ENCODE assay signal across 1 mouse cellular context in the genomic region with DNA sequence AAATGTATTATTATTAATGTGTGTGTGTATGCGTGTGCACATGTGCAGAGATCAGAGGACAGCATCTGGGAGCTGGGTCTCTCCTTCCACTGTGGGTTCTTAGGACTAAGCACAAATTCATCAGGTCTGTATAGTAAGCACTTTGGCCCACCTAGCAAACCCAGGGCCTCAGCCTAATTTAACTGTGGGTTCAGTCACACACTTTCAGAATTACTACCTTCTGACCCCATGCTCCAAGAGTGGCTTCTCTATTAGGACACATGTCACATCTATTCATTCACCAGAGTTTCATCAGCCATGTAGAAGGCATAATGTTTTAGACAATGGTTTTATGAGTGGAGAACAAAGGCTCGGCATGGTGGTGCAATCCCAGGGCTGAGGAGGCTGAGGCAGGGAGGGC.
A peak's percentile ranks its signal among the peaks of the same experiment; 100 is the strongest.
TF ChIP-seq lines count a peak whose summit lies in the region.

No protein-coding gene starts in this region.

TF ChIP-seq in CH12.LX, 34 proteins besides CTCF, POLR2A, EP300 and RAD21:
- TF ChIP-seq JUN (IDR thresholded peaks at IDR 0.05; ENCODE audit: insufficient read depth, low read depth, low read length) (peak; percentile 85), HCFC1 (IDR thresholded peaks at IDR 0.05; ENCODE audit: low read depth, low read length) (no peak), IRF4 (IDR thresholded peaks at IDR 0.05; ENCODE audit: low read depth, low read length) (peak; percentile 98), MXI1 (IDR thresholded peaks at IDR 0.05; ENCODE audit: low read depth, low read length) (no peak; the same call in 1 of the 2 replicates), ZNF384 (IDR thresholded peaks at IDR 0.05; ENCODE audit: low read depth, low read length) (peak; percentile 47), ZC3H11A (IDR thresholded peaks at IDR 0.05; ENCODE audit: low read depth, low read length) (no peak), ZMIZ1 (IDR thresholded peaks at IDR 0.05; ENCODE audit: low read depth, low read length) (peak; percentile 55; the same call in 1 of the 2 replicates), MAZ (IDR thresholded peaks at IDR 0.05; ENCODE audit: low read depth, low read length) (0 out of 2 replicates have a peak, but pooled peaks have one; percentile 62), JUND (conservative IDR thresholded peaks at IDR 0.05; ENCODE audit: low read depth, low read length) (peak; percentile 88), MAFK (IDR thresholded peaks at IDR 0.05; ENCODE audit: insufficient replicate concordance, low read length) (peak; percentile 82), SIN3A (IDR thresholded peaks at IDR 0.05; ENCODE audit: low read length) (peak; percentile 77), NRF1 (IDR thresholded peaks at IDR 0.05; ENCODE audit: low read depth, low read length) (peak; percentile 38; the same call in 1 of the 2 replicates), CHD1 (IDR thresholded peaks at IDR 0.05; ENCODE audit: low read depth, low read length) (peak; percentile 31; the same call in 1 of the 2 replicates), E2F4 (IDR thresholded peaks at IDR 0.05; ENCODE audit: insufficient replicate concordance, low read depth, low read length) (no peak), POLR2AphosphoS2 (IDR thresholded peaks at IDR 0.05; ENCODE audit: low read depth, low read length) (peak; percentile 38; the same call in 1 of the 2 replicates), BHLHE40 (IDR thresholded peaks at IDR 0.05; ENCODE audit: low read depth, low read length) (peak; percentile 80), GABPA (IDR thresholded peaks at IDR 0.05; ENCODE audit: insufficient replicate concordance, low read depth, low read length) (no peak), ETS1 (conservative IDR thresholded peaks at IDR 0.05; ENCODE audit: low read depth, low read length) (peak; percentile 86), TBP (conservative IDR thresholded peaks at IDR 0.05; ENCODE audit: low read depth, low read length) (peak; percentile 46; the same call in 1 of the 2 replicates), MAX (IDR thresholded peaks at IDR 0.05; ENCODE audit: low read length) (peak; percentile 87), RCOR1 (conservative IDR thresholded peaks at IDR 0.05; ENCODE audit: low read depth, low read length) (peak; percentile 72; the same call in 1 of the 2 replicates), PAX5 (IDR thresholded peaks at IDR 0.05; ENCODE audit: low read length) (no peak), ZKSCAN1 (IDR thresholded peaks at IDR 0.05; ENCODE audit: borderline replicate concordance, low read depth, low read length) (no peak), NELFE (IDR thresholded peaks at IDR 0.05; ENCODE audit: low read depth, low read length) (peak; percentile 43; the same call in 1 of the 2 replicates), MYC (IDR thresholded peaks at IDR 0.05; ENCODE audit: low read depth, low read length) (peak; percentile 97), TCF12 (IDR thresholded peaks at IDR 0.05; ENCODE audit: low read depth, low read length) (peak; percentile 88), MEF2A (IDR thresholded peaks at IDR 0.05; ENCODE audit: borderline replicate concordance, low read depth, low read length) (peak; percentile 93), KAT2A (IDR thresholded peaks at IDR 0.05; ENCODE audit: insufficient replicate concordance, low read length) (0 out of 2 replicates have a peak, but pooled peaks have one; percentile 47), CHD2 (IDR thresholded peaks at IDR 0.05; ENCODE audit: low read length) (peak; percentile 74)
